Mouse (Mus musculus) ES-Bruce4 (cell line): ENCODE data around the gene Fblim1. TPM values are rescaled to one million over a fixed set of nuclear protein-coding genes. Genes with fewer than 3 reads are reported as not detected.

Experiments
- H3K27ac ChIP-seq: 2 replicates; pipeline ENCODE4 v1.5.1; 2012; ENCODE audit warnings: low read length, inconsistent platforms; ENCODE audit not compliant: insufficient read depth
- H3K27me3 ChIP-seq: 2 replicates; pipeline ENCODE4 v1.6.1; 2012; ENCODE audit warnings: mild to moderate bottlenecking, low read length, inconsistent platforms; ENCODE audit not compliant: control insufficient read depth, poor library complexity, insufficient read depth, severe bottlenecking
- H3K36me3 ChIP-seq: 2 replicates; pipeline ENCODE4 v1.6.1; 2012; ENCODE audit warnings: inconsistent platforms, mild to moderate bottlenecking, low read length, moderate library complexity; ENCODE audit not compliant: control insufficient read depth, poor library complexity, insufficient read depth, severe bottlenecking
- H3K4me1 ChIP-seq: one replicate; pipeline ENCODE4 v1.8.1; 2011; ENCODE audit warnings: low read length; ENCODE audit not compliant: control insufficient read depth, insufficient read depth
- H3K4me3 ChIP-seq: 2 replicates; pipeline ENCODE4 v1.5.1; 2011; ENCODE audit warnings: low read depth, mild to moderate bottlenecking, low read length
- H3K9ac ChIP-seq: 2 replicates; pipeline ENCODE4 v1.6.1; 2012; ENCODE audit warnings: low read depth, mild to moderate bottlenecking, inconsistent platforms; ENCODE audit not compliant: poor library complexity, severe bottlenecking
- H3K9me3 ChIP-seq: replicated peaks from 2 replicates; pipeline ENCODE4 v1.6.1; 2012; ENCODE audit warnings: mild to moderate bottlenecking, low read length, inconsistent platforms; ENCODE audit not compliant: control insufficient read depth, poor library complexity, insufficient read depth, severe bottlenecking
- CTCF ChIP-seq: IDR thresholded peaks from one replicate; pipeline ENCODE4 v1.8.1; 2011; ENCODE audit warnings: low read depth, low read length
- EP300 ChIP-seq: IDR thresholded peaks from 2 replicates; pipeline ENCODE4 v1.6.1; 2011; ENCODE audit warnings: low read depth, low read length; ENCODE audit not compliant: insufficient read depth
- POLR2A ChIP-seq: IDR thresholded peaks from one replicate; pipeline ENCODE4 v1.8.1; 2011; ENCODE audit warnings: low read length; ENCODE audit not compliant: insufficient read depth
- polyA plus RNA-seq: library from polyadenylated mRNA; stranded (reverse); fragments of >200 nt; gene quantifications from 2 replicates; pipeline ENCODE4 v1.2.4, GENCODE M21; 2011; ENCODE audit warnings: low read depth; ENCODE audit not compliant: missing spikeins, insufficient read depth, insufficient read length

The Fblim1 gene
- polyA plus RNA-seq, 1 experiment: 73.8 TPM

- Histone ChIP-seq H3K36me3 (peaks cover 8% of the 10 kb centered on the region; the same call in 1 of the 2 replicates), H3K27ac (peak overlapping the region; percentile 98), H3K9ac (peak overlapping the region; percentile 87), H3K9me3 (no peaks in the 10 kb centered on the region), H3K27me3 (no peaks in the 10 kb centered on the region), H3K4me3 (peak overlapping the region; percentile 84), H3K4me1 (peaks cover 12% of the 10 kb centered on the region)
- peak; percentile 95 for TF ChIP-seq EP300
- no peak for TF ChIP-seq CTCF
Measured at GRCm38 (mm10) chr4:141599251-141600141, 6.4 kb downstream of the Fblim1 start.

- TF ChIP-seq CTCF (no peak), EP300 (no peak; the same call in 1 of the 2 replicates)
- peak overlapping the region; percentile 84 for H3K4me3 ChIP-seq
- H3K27ac ChIP-seq: peak overlapping the region; percentile 98
- H3K9ac ChIP-seq: peak overlapping the region; percentile 87
- peaks cover 14% of the 10 kb centered on the region; the same call in 1 of the 2 replicates for H3K36me3 ChIP-seq
- H3K27me3 ChIP-seq: no peaks in the 10 kb centered on the region
- H3K9me3 ChIP-seq: no peaks in the 10 kb centered on the region
- peaks cover 11% of the 10 kb centered on the region for H3K4me1 ChIP-seq
Measured at GRCm38 (mm10) chr4:141598894-141599250, 7.0 kb downstream of the Fblim1 start.

- H3K4me3 ChIP-seq: peak overlapping the region; percentile 84
- H3K27ac ChIP-seq: peak overlapping the region; percentile 98
- peaks cover 14% of the 10 kb centered on the region; the same call in 1 of the 2 replicates for H3K36me3 ChIP-seq
- H3K27me3 ChIP-seq: no peaks in the 10 kb centered on the region
- peak overlapping the region; percentile 87 for H3K9ac ChIP-seq
- H3K9me3 ChIP-seq: no peaks in the 10 kb centered on the region
- TF ChIP-seq CTCF: no peak
- no peak for TF ChIP-seq POLR2A
- peak; percentile 91 for TF ChIP-seq EP300
- peaks cover 11% of the 10 kb centered on the region for H3K4me1 ChIP-seq
Measured at GRCm38 (mm10) chr4:141598199-141598893, 7.5 kb downstream of the Fblim1 start.

DNA sequence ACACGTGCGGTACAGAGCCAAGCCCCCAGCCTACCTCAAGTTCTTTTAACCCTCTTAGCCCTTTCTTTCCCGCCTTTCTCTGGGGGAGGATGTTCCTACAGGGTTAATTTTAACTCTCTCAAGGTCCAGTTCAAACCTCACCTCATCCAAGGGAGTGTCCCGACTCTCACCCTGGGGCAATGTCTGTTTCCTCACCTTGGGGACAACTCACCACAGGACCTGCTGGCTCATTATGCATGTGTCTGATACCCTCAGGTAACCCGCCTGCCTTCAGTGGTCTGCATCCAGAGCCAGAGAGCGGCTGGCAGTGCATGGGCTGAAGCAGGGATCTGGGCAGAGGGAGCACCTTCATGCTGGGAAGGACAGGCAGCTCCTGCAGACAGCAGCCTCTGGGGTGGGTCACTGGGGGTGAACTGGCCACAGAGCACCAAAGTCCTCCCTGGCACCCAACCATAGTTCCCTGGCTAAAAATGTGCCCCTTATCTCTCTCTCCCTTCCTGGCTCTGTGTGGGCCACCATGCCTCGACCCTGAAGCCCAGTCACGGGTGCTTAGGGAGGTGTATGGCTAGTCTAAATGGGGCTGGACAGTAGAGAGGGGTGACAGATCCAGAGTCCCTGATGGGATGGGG, 9.1 kb downstream of the Fblim1 start:
- Histone ChIP-seq H3K27ac (no peak overlapping the region), H3K4me1 (peaks cover 9% of the 10 kb centered on the region), H3K27me3 (no peaks in the 10 kb centered on the region), H3K9ac (peak overlapping the region; percentile 16; the same call in 1 of the 2 replicates), H3K9me3 (no peaks in the 10 kb centered on the region), H3K4me3 (peak overlapping the region; percentile 20), H3K36me3 (peaks cover 21% of the 10 kb centered on the region)
- TF ChIP-seq CTCF: no peak
- peak; percentile 92 for TF ChIP-seq EP300

DNA sequence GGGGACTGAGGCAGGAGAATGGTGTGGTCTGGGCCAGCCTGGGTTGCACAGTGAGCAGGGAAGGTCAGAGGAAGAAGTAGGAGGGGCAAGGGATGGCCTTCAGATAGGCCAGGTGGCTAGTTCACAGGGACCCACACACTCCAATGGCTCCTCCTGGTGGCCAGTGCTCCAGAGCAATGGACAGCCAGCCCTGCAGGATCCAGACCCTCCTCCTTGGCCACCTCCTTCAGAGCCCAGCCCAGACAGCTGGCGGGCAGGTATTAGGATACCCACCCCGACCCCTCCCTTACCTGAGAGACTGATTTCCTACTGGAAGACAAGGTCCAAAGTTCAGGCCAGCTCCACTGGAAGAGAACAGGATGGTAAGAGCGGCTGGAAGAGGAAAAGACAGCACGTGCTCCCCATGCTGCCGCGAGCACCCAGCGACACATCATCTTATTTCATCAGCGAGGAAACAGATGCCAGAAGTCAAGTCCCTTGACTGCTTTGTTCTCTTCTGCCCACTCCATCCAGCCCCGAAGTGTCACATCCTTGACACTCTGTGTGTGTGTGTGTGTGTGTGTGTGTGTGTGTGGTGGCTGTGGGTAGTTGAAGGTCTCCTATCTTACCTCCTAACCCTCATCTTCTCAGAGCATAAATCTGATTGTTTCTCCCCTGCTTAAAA, 10.2 kb downstream of the Fblim1 start:
- H3K9ac ChIP-seq: 0 out of 2 replicates have a peak overlapping the region, but pooled peaks have one; percentile 16
- H3K36me3 ChIP-seq: peaks cover 27% of the 10 kb centered on the region

More for the DNA sequence above, 10.2 kb downstream of the Fblim1 start:
- H3K4me3 ChIP-seq: no peak overlapping the region
- no peak overlapping the region for H3K27ac ChIP-seq
- peaks cover 2% of the 10 kb centered on the region for H3K4me1 ChIP-seq
- no peaks in the 10 kb centered on the region for H3K27me3 ChIP-seq
- peak; percentile 56 for TF ChIP-seq CTCF
- TF ChIP-seq EP300: no peak
- no peaks in the 10 kb centered on the region for H3K9me3 ChIP-seq
